In genomic region chr7:141770988-141771387, GRCm38 (mm10) we compare ENCODE assay signal across 16 mouse cellular contexts. TPM values are rescaled to one million over a fixed set of nuclear protein-coding genes. Genes with fewer than 3 reads are reported as not detected.
DNase-seq lines count a peak whose midpoint lies in the region; ATAC-seq and TF ChIP-seq lines count a peak whose summit lies in the region.
"Had no signal": no experiment of that assay in that cellular context is flagged by ENCODE, and none has a peak within 500 bp of the region (broad histone marks: within the 10 kb centered on the region; RNA-seq: fewer than 3 reads in every experiment).

No protein-coding gene starts in this region.

- no peaks in the 10 kb centered on the region for H3K27me3 ChIP-seq in liver, postnatal 0 days (ENCODE audit: insufficient read depth, low read length)
- H3K27me3 ChIP-seq: hindbrain, embryonic 12.5 days had no signal

- DNase-seq in spleen, adult 12 weeks (ENCODE audit: low spot score), result peak; percentile 72
- no peak for DNase-seq in spleen, adult 18-20 months
- peak; percentile 17 for DNase-seq in heart, postnatal 25 days (ENCODE audit: low spot score)
- DNase-seq in liver, postnatal 0 days, result peak; percentile 76
- peak; percentile 3 for DNase-seq in yolk sac, embryonic 10.5 days (ENCODE audit: low spot score)
- DNase-seq in urinary bladder, postnatal 14 days (ENCODE audit: low spot score), result no peak
- DNase-seq in adrenal gland, postnatal 14 days, result no peak
- DNase-seq in cerebellum, postnatal 25 days, result no peak
- DNase-seq: cerebellum, postnatal 14 days; gastrocnemius, postnatal 25 days; kidney, postnatal 36 days; retina, postnatal 1 day had no signal

- 51% methylated on average over 8 of the region's 8 CpGs for WGBS in liver, postnatal 0 days (ENCODE audit: insufficient replicate concordance)

- peak overlapping the region; percentile 67 for H3K27ac ChIP-seq in liver, postnatal 0 days (ENCODE audit: low read depth)
- H3K27ac ChIP-seq: hindbrain, embryonic 12.5 days; macrophage had no signal

- no peaks in the 10 kb centered on the region for H3K36me3 ChIP-seq in liver, postnatal 0 days (replicated peaks; ENCODE audit: insufficient read depth, low read length)
- H3K36me3 ChIP-seq: hindbrain, embryonic 12.5 days had no signal

- H3K9me3 ChIP-seq in liver, postnatal 0 days (ENCODE audit: low read length), result no peaks in the 10 kb centered on the region
- H3K9me3 ChIP-seq: hindbrain, embryonic 12.5 days had no signal

- peak overlapping the region; percentile 50 for H3K9ac ChIP-seq in liver, postnatal 0 days (replicated peaks)
- H3K9ac ChIP-seq: hindbrain, embryonic 12.5 days had no signal

- peak; percentile 100 for TF ChIP-seq EP300 in liver, postnatal 0 days (IDR thresholded peaks at IDR 0.05; ENCODE audit: low read depth)

- intact Hi-C loops in heart, postnatal 25 days (cut with DNase I), result no loop called here

- no peak for TF ChIP-seq CTCF in liver, postnatal 0 days (IDR thresholded peaks at IDR 0.05; ENCODE audit: low read depth)

- 0 out of 2 replicates have a peak overlapping the region, but pooled peaks have one; percentile 10 for H3K4me3 ChIP-seq in liver, postnatal 0 days (ENCODE audit: low read depth, low read length)
- H3K4me3 ChIP-seq: hindbrain, embryonic 12.5 days; myocyte had no signal

- ATAC-seq in liver, postnatal 0 days, result peak; percentile 99

- peak overlapping the region; percentile 64 for H3K4me2 ChIP-seq in liver, postnatal 0 days (ENCODE audit: low read depth, low read length)
- H3K4me2 ChIP-seq: hindbrain, embryonic 12.5 days had no signal

- H3K4me1 ChIP-seq in liver, postnatal 0 days (ENCODE audit: insufficient read depth), result peaks cover 32% of the 10 kb centered on the region

RNA-seq across cellular contexts. Expression of gene Muc5ac, which starts 17.8 kb away (rescaled TPM):
- not detected for total RNA-seq in heart, postnatal 25 days (2021)
- not detected in 2 replicates for polyA plus RNA-seq in liver, postnatal 0 days (2015; fragmentation: Nextera tagmentation; extraction: Ambion mirVana)
- not detected in 2 replicates for total RNA-seq in adrenal gland, postnatal 14 days (2021)
- total RNA-seq: gastrocnemius, postnatal 25 days; left cerebral cortex, postnatal 14 days had no signal
- polyA plus RNA-seq: hindbrain, embryonic 12.5 days; macrophage; myocyte had no signal

Comparison
In these comparisons a context has a peak if more than half of its experiments do, and no peak if none do; other contexts are left out.
1. DNase-seq: peak in spleen, adult 12 weeks (single experiment), heart, postnatal 25 days (single experiment), liver, postnatal 0 days (single experiment) and yolk sac, embryonic 10.5 days (single experiment); none in spleen, adult 18-20 months (0 of 2), urinary bladder, postnatal 14 days (single experiment), adrenal gland, postnatal 14 days (single experiment) and cerebellum, postnatal 25 days (0 of 2).